Mouse (Mus musculus) E14TG2a.4 (cell line): Measurements from ENCODE around the gene Abl2.

ENCODE experiments used
- CTCF ChIP-seq: conservative IDR thresholded peaks from 2 replicates; pipeline ENCODE4 v1.5.1; 2014; ENCODE audit warnings: low read length
- NANOG ChIP-seq: IDR thresholded peaks from 2 replicates; pipeline ENCODE4 v1.6.1; 2014; ENCODE audit warnings: borderline replicate concordance, low read length, mixed read lengths
- POU5F1 ChIP-seq: IDR thresholded peaks from 2 replicates; pipeline ENCODE4 v1.6.1; 2014; ENCODE audit warnings: low read length, borderline replicate concordance

GRCm38 (mm10) chr1:156605940-156606339 is 47.4 kb downstream of the Abl2 start:
- TF ChIP-seq CTCF (no peak), POU5F1 (no peak), NANOG (no peak)
